Mouse (Mus musculus) limb, embryonic 10.5 days (tissue): ENCODE measurements at regions not wholly inside any gene's neighbourhood (a gene's known extent, or its start where the extent isn't known, plus 50 kb on each side); places are given as distances from the start of the nearest gene placed in this dataset.
"Not testable (repeated sequence)": the region's sequence is repeated elsewhere in the genome, so short reads cannot be mapped to it uniquely, and the experiment has no call there.

Source experiments
- DNase-seq: peaks from one replicate; pipeline ENCODE4 v3.0.0-alpha.2; 2017; ENCODE audit warnings: low spot score
- H3K27ac ChIP-seq: fragments of 300-500 bp; sonication (generic); 2 replicates; pipeline ENCODE4 v1.5.1; 2016; ENCODE audit warnings: mild to moderate bottlenecking
- H3K27me3 ChIP-seq: fragments of 300-500 bp; sonication (generic); 2 replicates; pipeline ENCODE4 v1.6.1; 2016; ENCODE audit warnings: low read depth, mild to moderate bottlenecking; ENCODE audit not compliant: poor library complexity, severe bottlenecking
- H3K36me3 ChIP-seq: fragments of 300-500 bp; sonication (generic); 2 replicates; pipeline ENCODE4 v1.6.1; 2016; ENCODE audit warnings: mild to moderate bottlenecking, moderate library complexity
- H3K4me1 ChIP-seq: fragments of 300-500 bp; sonication (generic); 2 replicates; pipeline ENCODE4 v1.6.1; 2016
- H3K4me3 ChIP-seq: fragments of 300-500 bp; sonication (generic); 2 replicates; pipeline ENCODE4 v1.5.1; 2016; ENCODE audit warnings: mild to moderate bottlenecking, moderate library complexity
- H3K9me3 ChIP-seq: fragments of 300-500 bp; sonication (generic); replicated peaks from 2 replicates; pipeline ENCODE4 v1.6.1; 2016; ENCODE audit warnings: mild to moderate bottlenecking
- WGBS: fragments of 180-500 bp; shearing (Covaris S2); methylation state at CpG from one replicate; pipeline ENCODE4 v1.1.7; 2016; 5-methylcytosine and 5-hydroxymethylcytosine counted together

GRCm38 (mm10) chr13:12668742-12669141 is 103.1 kb downstream of the Ero1lb start:
- H3K4me3 ChIP-seq, H3K36me3 ChIP-seq, H3K9me3 ChIP-seq, H3K27me3 ChIP-seq, DNase-seq, H3K4me1 ChIP-seq, H3K27ac ChIP-seq: not testable (repeated sequence)
- no CpG with 5 or more reads among the region's 7 CpGs for WGBS

- H3K4me3 ChIP-seq, H3K27me3 ChIP-seq, H3K27ac ChIP-seq: not testable (repeated sequence)
Measured at GRCm38 (mm10) chr13:12667727-12668665, 102.3 kb downstream of the Ero1lb start.

GRCm38 (mm10) chr13:12666050-12666449 is 100.4 kb downstream of the Ero1lb start:
- not testable (repeated sequence) for H3K4me1 ChIP-seq, DNase-seq, H3K9me3 ChIP-seq, H3K36me3 ChIP-seq, H3K4me3 ChIP-seq, H3K27me3 ChIP-seq, H3K27ac ChIP-seq
- 79% methylated on average over 3 of the region's 3 CpGs for WGBS

More at GRCm38 (mm10) chr13:12667727-12668665, 102.3 kb downstream of the Ero1lb start:
- WGBS: 86% methylated on average over 9 of the region's 9 CpGs
- not testable (repeated sequence) for H3K9me3 ChIP-seq, H3K4me1 ChIP-seq, H3K36me3 ChIP-seq, DNase-seq
